Mouse (Mus musculus) ES-E14 (cell line): ENCODE measurements around the gene Samd14. TPM values are rescaled to one million over a fixed set of nuclear protein-coding genes. Genes with fewer than 3 reads are reported as not detected.

Source experiments
- DNase-seq: peaks from one replicate; pipeline ENCODE4 v3.0.0-alpha.2; 2013; ENCODE audit warnings: low read depth, low spot score
- H3K27ac ChIP-seq: 2 replicates; pipeline ENCODE4 v1.5.1; 2012; ENCODE audit warnings: low read depth, mild to moderate bottlenecking, low read length, moderate library complexity, mixed read lengths; ENCODE audit not compliant: poor library complexity, insufficient read depth, severe bottlenecking
- H3K36me3 ChIP-seq: 2 replicates; pipeline ENCODE4 v1.6.1; 2012; ENCODE audit warnings: mild to moderate bottlenecking, low read length, moderate library complexity, mixed read lengths; ENCODE audit not compliant: control insufficient read depth, poor library complexity, insufficient read depth, severe bottlenecking
- H3K4me1 ChIP-seq, 2 experiments: fragments of 150-350 bp in 1 of 2; sonication (generic) in 1 of 2; 2 replicates each; pipeline ENCODE4 v1.6.1; 2012; ENCODE audit warnings: low read length in 2 of 2, mild to moderate bottlenecking in 1 of 2, mixed read lengths in 1 of 2; ENCODE audit not compliant: control insufficient read depth in 2 of 2, insufficient read depth in 2 of 2, poor library complexity in 1 of 2
- H3K4me3 ChIP-seq, 2 experiments: fragments of 150-350 bp in 1 of 2; sonication (generic) in 1 of 2; 2 replicates each; pipeline ENCODE4 v1.5.1; 2012; ENCODE audit warnings: low read length in 2 of 2, low read depth in 1 of 2, mild to moderate bottlenecking in 1 of 2, mixed read lengths in 1 of 2; ENCODE audit not compliant: insufficient read depth in 1 of 2, poor library complexity in 1 of 2, severe bottlenecking in 1 of 2
- H3K9ac ChIP-seq: 2 replicates; pipeline ENCODE4 v1.6.1; 2012; ENCODE audit warnings: low read depth, mild to moderate bottlenecking, low read length, mixed read lengths; ENCODE audit not compliant: poor library complexity, insufficient read depth, severe bottlenecking
- H3K9me3 ChIP-seq: fragments of 150-350 bp; sonication (generic); 2 replicates; pipeline ENCODE4 v1.6.1; 2012; ENCODE audit warnings: low read depth, mild to moderate bottlenecking, low read length; ENCODE audit not compliant: control insufficient read depth, insufficient read depth
- CHD2 ChIP-seq: IDR thresholded peaks from 2 replicates; pipeline ENCODE4 v1.6.1; 2014; ENCODE audit warnings: mild to moderate bottlenecking, low read depth, low read length, inconsistent platforms
- HCFC1 ChIP-seq: IDR thresholded peaks from 2 replicates; pipeline ENCODE4 v1.6.1; 2012; ENCODE audit warnings: low read length, inconsistent platforms, borderline replicate concordance; ENCODE audit not compliant: insufficient read depth
- MAFK ChIP-seq: IDR thresholded peaks from 2 replicates; pipeline ENCODE4 v1.6.1; 2014; ENCODE audit warnings: mild to moderate bottlenecking, low read depth, low read length, inconsistent platforms; ENCODE audit not compliant: insufficient read depth
- ZC3H11A ChIP-seq: IDR thresholded peaks from 2 replicates; pipeline ENCODE4 v1.6.1; 2012; ENCODE audit warnings: low read depth, mild to moderate bottlenecking, inconsistent platforms, low read length, borderline replicate concordance
- ZNF384 ChIP-seq: IDR thresholded peaks from 2 replicates; pipeline ENCODE4 v1.6.1; 2012; ENCODE audit warnings: low read depth, low read length, inconsistent platforms
- in situ Hi-C, 2 experiments: fragments of 600-800 bp; cut with MboI; formaldehyde crosslinking; loops; one replicate each; pipeline ENCODE4 v1.15.1; 2025; ENCODE audit warnings: low sequenced_read_pairs in 2 of 2, inconsistent platforms in 1 of 2; ENCODE audit not compliant: unreplicated experiment in 2 of 2
- total RNA-seq: library from RNA; depleted of rRNA; stranded (reverse); fragments of 300-350 nt; gene quantifications from 2 replicates; pipeline ENCODE4 v1.2.3, GENCODE M21; 2012

Samd14 gene
- total RNA-seq, 1 experiment: 0.89 TPM

GRCm38 (mm10) chr11:94974951-94975350 lies 34.7 kb upstream of the Samd14 start:
- in situ Hi-C loops: no loop called here
- no peak for TF ChIP-seq CHD2
- TF ChIP-seq MAFK: no peak
- TF ChIP-seq ZC3H11A: no peak
- no peak for TF ChIP-seq ZNF384
- no peak for TF ChIP-seq HCFC1
- no peak overlapping the region for H3K27ac ChIP-seq

GRCm38 (mm10) chr11:94976199-94976598 lies 33.5 kb upstream of the Samd14 start, which contains the start of gene Sgca:
Gene Sgca (minus strand): TSS chr11:94976327.
- TF ChIP-seq HCFC1 (no peak), CHD2 (no peak), MAFK (no peak), ZNF384 (no peak), ZC3H11A (no peak)
- DNase-seq: no peak
- Histone ChIP-seq H3K9me3 (no peaks in the 10 kb centered on the region), H3K27ac (no peak within 1 kb of the TSS; the same call in 1 of the 2 replicates), H3K4me1 (peaks cover 0 to 2% of the 10 kb centered on the region in 2 experiments; a peak in 1 of 4 replicates), H3K4me3 (no peak within 1 kb of the TSS), H3K9ac (no peak within 1 kb of the TSS), H3K36me3 (no peaks in the 10 kb centered on the region)
- in situ Hi-C loops: no loop called here

More at GRCm38 (mm10) chr11:94974951-94975350, 34.7 kb upstream of the Samd14 start:
- H3K9ac ChIP-seq: no peak overlapping the region
- no peaks in the 10 kb centered on the region for H3K9me3 ChIP-seq
- DNase-seq: no peak
- H3K4me3 ChIP-seq: no peak overlapping the region
- no peaks in the 10 kb centered on the region for H3K36me3 ChIP-seq
- peaks cover 0 to 2% of the 10 kb centered on the region in 2 experiments; a peak in 1 of 4 replicates for H3K4me1 ChIP-seq

GRCm38 (mm10) chr11:94978178-94978915 lies 31.3 kb upstream of the Samd14 start:
- peaks cover 0 to 2% of the 10 kb centered on the region in 2 experiments; a peak in 1 of 4 replicates for H3K4me1 ChIP-seq
- H3K36me3 ChIP-seq: no peaks in the 10 kb centered on the region
- TF ChIP-seq HCFC1 (no peak), CHD2 (no peak), MAFK (no peak), ZC3H11A (no peak), ZNF384 (no peak)
- H3K27ac ChIP-seq: no peak overlapping the region
- H3K9me3 ChIP-seq: no peaks in the 10 kb centered on the region
- H3K9ac ChIP-seq: no peak overlapping the region
- no peak overlapping the region for H3K4me3 ChIP-seq
- in situ Hi-C loops: no loop called here
- DNase-seq: no peak

- no peak overlapping the region for H3K9ac ChIP-seq
- no peaks in the 10 kb centered on the region for H3K36me3 ChIP-seq
- peaks cover 0 to 2% of the 10 kb centered on the region in 2 experiments; a peak in 1 of 4 replicates for H3K4me1 ChIP-seq
- H3K27ac ChIP-seq: no peak overlapping the region
- no peak for TF ChIP-seq MAFK
- peak; percentile 64; the same call in 1 of the 2 replicates for TF ChIP-seq ZNF384
- TF ChIP-seq ZC3H11A: peak; percentile 34; the same call in 1 of the 2 replicates
- peak; percentile 59; the same call in 1 of the 2 replicates for TF ChIP-seq HCFC1
- TF ChIP-seq CHD2: no peak
- in situ Hi-C loops: no loop called here
- no peaks in the 10 kb centered on the region for H3K9me3 ChIP-seq
- H3K4me3 ChIP-seq: peak overlapping the region in 1 of 2 experiments; percentile 36; a peak in 1 of 4 replicates
- DNase-seq: peak; percentile 94
These were observed 30.7 kb upstream of the Samd14 start for GRCm38 (mm10) chr11:94978947-94979346.
